Mouse (Mus musculus) erythroblast, embryonic 14.5 days (primary cell): Measurements from ENCODE around the gene Tmem132b.

Source experiments
- GATA1 ChIP-seq: IDR thresholded peaks from 2 replicates; pipeline ENCODE4 v1.6.1; 2012; ENCODE audit warnings: low read length, inconsistent platforms, mixed read lengths
- TAL1 ChIP-seq: IDR thresholded peaks from 3 replicates; pipeline ENCODE4 v1.6.1; 2012; ENCODE audit warnings: low read length, inconsistent platforms, mixed read lengths

GRCm38 (mm10) chr5:125699395-125699794, 167.8 kb downstream of the Tmem132b start:
- TF ChIP-seq GATA1 (no peak), TAL1 (no peak)
